Mouse (Mus musculus): ENCODE data around the gene Rpl12.

DNA sequence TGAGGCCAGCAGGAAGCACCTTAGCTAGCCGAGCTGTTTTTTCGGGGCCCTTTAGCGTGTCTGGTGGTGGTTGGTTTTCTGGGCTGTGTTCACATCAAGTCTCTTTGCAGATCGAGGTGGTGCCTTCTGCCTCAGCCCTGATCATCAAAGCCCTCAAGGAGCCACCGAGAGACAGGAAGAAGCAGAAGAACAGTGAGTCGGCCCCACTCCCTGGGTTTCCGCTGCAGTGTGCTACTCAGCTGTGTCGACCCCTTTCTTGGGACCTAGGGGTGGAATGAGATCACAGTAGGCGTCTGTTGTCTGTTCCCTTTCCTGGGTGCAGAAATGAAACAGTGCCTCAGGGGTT lies 1.5 kb downstream of the Rpl12 start:
- TF ChIP-seq CTCF (IDR thresholded peaks at IDR 0.05; ENCODE audit: insufficient read depth, low read length) (no peak), POLR2A (IDR thresholded peaks at IDR 0.05; ENCODE audit: borderline replicate concordance, extremely low read depth, low read depth, low read length) (no peak)

Data from lung, adult 2 months (tissue).